Mouse (Mus musculus) liver, embryonic 12.5 days (tissue): ENCODE results near the gene Zfyve19. TPM values are rescaled to one million over a fixed set of nuclear protein-coding genes. Genes with fewer than 3 reads are reported as not detected.

Experiments used
- ATAC-seq: fragments of 200-750 bp; cut with Nextera tagmentation; 2 replicates; pipeline ENCODE4 v1.8.0; 2017; ENCODE audit warnings: moderate number of reproducible peaks, mild to moderate bottlenecking, moderate library complexity
- H3K27ac ChIP-seq: fragments of 300-500 bp; sonication (generic); 2 replicates; pipeline ENCODE4 v1.5.1; 2016; ENCODE audit warnings: mild to moderate bottlenecking
- H3K27me3 ChIP-seq: fragments of 300-500 bp; sonication (generic); replicated peaks from 2 replicates; pipeline ENCODE4 v1.6.1; 2016; ENCODE audit warnings: mild to moderate bottlenecking, moderate library complexity
- H3K36me3 ChIP-seq: fragments of 300-500 bp; sonication (generic); 2 replicates; pipeline ENCODE4 v1.6.1; 2016; ENCODE audit warnings: mild to moderate bottlenecking, moderate library complexity
- H3K4me1 ChIP-seq: fragments of 300-500 bp; sonication (generic); 2 replicates; pipeline ENCODE4 v1.6.1; 2016
- H3K4me2 ChIP-seq: fragments of 300-500 bp; sonication (generic); 2 replicates; pipeline ENCODE4 v1.6.1; 2016; ENCODE audit warnings: mild to moderate bottlenecking, moderate library complexity
- H3K4me3 ChIP-seq: fragments of 300-500 bp; sonication (generic); 2 replicates; pipeline ENCODE4 v1.5.1; 2016; ENCODE audit warnings: mild to moderate bottlenecking, moderate library complexity
- H3K9ac ChIP-seq: fragments of 300-500 bp; sonication (generic); 2 replicates; pipeline ENCODE4 v1.6.1; 2016; ENCODE audit warnings: mild to moderate bottlenecking, moderate library complexity
- H3K9me3 ChIP-seq: fragments of 300-500 bp; sonication (generic); replicated peaks from 2 replicates; pipeline ENCODE4 v1.6.1; 2016; ENCODE audit warnings: mild to moderate bottlenecking, moderate library complexity
- WGBS: fragments of 180-500 bp; shearing (Covaris S2); methylation state at CpG from one replicate; pipeline ENCODE4 v1.1.7; 2016; ENCODE audit not compliant: insufficient replicate concordance; 5-methylcytosine and 5-hydroxymethylcytosine counted together
- polyA plus RNA-seq: library from polyadenylated mRNA; unstranded; fragments of >200 nt; fragmentation: Nextera tagmentation; extraction: Ambion mirVana; gene quantifications from 2 replicates; pipeline ENCODE4 v1.2.1, GENCODE M21; 2016

Gene Zfyve19
- polyA plus RNA-seq, 1 experiment from 2014 or later = 29.9 TPM

DNA sequence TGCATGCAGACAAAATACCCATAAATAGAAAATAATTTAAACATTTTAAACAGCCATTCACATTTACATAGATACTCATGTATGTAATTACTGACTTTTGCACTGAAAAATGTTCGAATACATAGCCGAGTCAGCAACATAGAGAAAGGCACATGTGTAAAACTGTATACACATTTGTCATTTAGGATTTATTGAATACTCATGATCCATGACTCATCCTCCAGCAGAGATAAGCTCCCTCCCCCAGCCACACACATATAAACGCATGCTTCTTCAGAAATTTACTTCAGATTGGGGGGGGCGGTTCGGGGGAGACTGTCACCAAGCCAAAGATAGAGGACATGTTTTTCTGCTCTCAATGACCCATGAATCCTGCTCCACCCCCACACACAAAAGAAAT lies 55.4 kb downstream of the Zfyve19 start:
- no peak overlapping the region for H3K4me3 ChIP-seq
- H3K4me2 ChIP-seq = no peak overlapping the region
- peaks cover 13% of the 10 kb centered on the region for H3K27me3 ChIP-seq
- WGBS = 60% methylated on average over 5 of the region's 5 CpGs
- no peak overlapping the region for H3K27ac ChIP-seq
- ATAC-seq = no peak
- H3K4me1 ChIP-seq = peaks cover 6% of the 10 kb centered on the region
- no peak overlapping the region for H3K9ac ChIP-seq
- no peaks in the 10 kb centered on the region for H3K9me3 ChIP-seq
- H3K36me3 ChIP-seq = no peaks in the 10 kb centered on the region

Other genes with a start within 250 kb of the Zfyve19 start
- 17.5 and 19.2 TPM in 2 replicates for gene Ccdc32, start 179.2 kb upstream of the Zfyve19 start, polyA plus RNA-seq
- 5.9 and 6.5 TPM in 2 replicates for gene Rpusd2, start 173.8 kb upstream of the Zfyve19 start, polyA plus RNA-seq
- 72.9 and 78.2 TPM in 2 replicates for gene Knl1, start 161.5 kb upstream of the Zfyve19 start, polyA plus RNA-seq
- 49.9 and 52.3 TPM in 2 replicates for gene Rad51, start 95.8 kb upstream of the Zfyve19 start, polyA plus RNA-seq
- 62.2 and 64.1 TPM in 2 replicates for gene Rmdn3, start 51.6 kb upstream of the Zfyve19 start, polyA plus RNA-seq
- gene Gchfr, start 40.8 kb upstream of the Zfyve19 start, polyA plus RNA-seq = 28.5 and 31.8 TPM in 2 replicates
- 0.26 and 0.35 TPM in 2 replicates for gene Gm14137, start 34.1 kb upstream of the Zfyve19 start, polyA plus RNA-seq
- gene Dnajc17, start 178 bp downstream of the Zfyve19 start, polyA plus RNA-seq = 11.6 and 13.2 TPM in 2 replicates
- gene Ppp1r14d, start 21.3 kb downstream of the Zfyve19 start, polyA plus RNA-seq = not detected in 2 replicates
- 0.44 and 0.77 TPM in 2 replicates for gene Spint1, start 28.7 kb downstream of the Zfyve19 start, polyA plus RNA-seq
- gene Rhov, start 62.7 kb downstream of the Zfyve19 start, polyA plus RNA-seq = 0.07 TPM in 1 of 2 replicates, not detected in the other
- gene Vps18, start 80.1 kb downstream of the Zfyve19 start, polyA plus RNA-seq = 9.8 and 10.3 TPM in 2 replicates
- gene Dll4, start 117.2 kb downstream of the Zfyve19 start, polyA plus RNA-seq = 3.0 and 3.1 TPM in 2 replicates
- gene Chac1, start 142.6 kb downstream of the Zfyve19 start, polyA plus RNA-seq = 1.0 and 1.4 TPM in 2 replicates